ENCODE assay signal across 10 mouse cellular contexts in genomic region chr11:83467120-83467652, GRCm38 (mm10). TPM values are rescaled to one million over a fixed set of nuclear protein-coding genes. Genes with fewer than 3 reads are reported as not detected.
A peak's percentile ranks its signal among the peaks of the same experiment; 100 is the strongest.
DNase-seq lines count a peak whose midpoint lies in the region; ATAC-seq lines count a peak whose summit lies in the region.
"Had no signal": no experiment of that assay in that cellular context is flagged by ENCODE, and none has a peak within 500 bp of the region (broad histone marks: within the 10 kb centered on the region; RNA-seq: fewer than 3 reads in every experiment).

No protein-coding gene starts in this region.

- 0 out of 2 replicates have a peak, but pooled peaks cover 5% of the 10 kb centered on the region for H3K4me1 ChIP-seq in kidney, embryonic 14.5 days (ENCODE audit: control insufficient read depth, insufficient read depth, low read length)
- H3K4me1 ChIP-seq in heart, embryonic 16.5 days (ENCODE audit: control insufficient read depth, insufficient read depth, low read length) = peaks cover 40% of the 10 kb centered on the region
- H3K4me1 ChIP-seq in limb, embryonic 15.5 days = peaks cover 31% of the 10 kb centered on the region

- peaks cover 9% of the 10 kb centered on the region for H3K27me3 ChIP-seq in kidney, embryonic 14.5 days (ENCODE audit: control insufficient read depth, insufficient read depth, low read length)
- peaks cover 13% of the 10 kb centered on the region for H3K27me3 ChIP-seq in heart, embryonic 16.5 days (ENCODE audit: control insufficient read depth, insufficient read depth, low read length)
- peaks cover 30% of the 10 kb centered on the region; the same call in 1 of the 2 replicates for H3K27me3 ChIP-seq in limb, embryonic 15.5 days

- H3K9me3 ChIP-seq in kidney, embryonic 14.5 days (ENCODE audit: control insufficient read depth, low read length) = no peaks in the 10 kb centered on the region
- H3K9me3 ChIP-seq in heart, embryonic 16.5 days (replicated peaks; ENCODE audit: control insufficient read depth, low read length) = peaks cover 4% of the 10 kb centered on the region
- H3K9me3 ChIP-seq in limb, embryonic 15.5 days = no peaks in the 10 kb centered on the region

- ATAC-seq in kidney, embryonic 14.5 days (ENCODE audit: low FRiP score, low TSS enrichment) = no peak
- ATAC-seq in common myeloid progenitor, adult 5-6 weeks (replicated peaks; ENCODE audit: low read depth, poor library complexity, severe bottlenecking) = peak; percentile 36
- ATAC-seq in heart, embryonic 16.5 days (replicated peaks; ENCODE audit: extremely low read depth, insufficient read depth, low FRiP score) = peak; percentile 81
- ATAC-seq in limb, embryonic 15.5 days (ENCODE audit: insufficient number of reproducible peaks, low FRiP score, low TSS enrichment, low read depth) = peak; percentile 64; the same call in 1 of the 2 replicates
- ATAC-seq in frontal cortex, adult (ENCODE audit: low TSS enrichment) = no peak
- ATAC-seq in CD4-positive, CD25-positive, alpha-beta regulatory T cell, adult 4 months = no peak

- peak; percentile 83 for DNase-seq in kidney, adult 11 months
- peak; percentile 91 for DNase-seq in MN1 (ENCODE audit: low spot score)

- H3K4me3 ChIP-seq in kidney, embryonic 14.5 days (ENCODE audit: low read length) = no peak overlapping the region
- no peak overlapping the region for H3K4me3 ChIP-seq in heart, embryonic 16.5 days (ENCODE audit: low read length)
- no peak overlapping the region for H3K4me3 ChIP-seq in limb, embryonic 15.5 days

- no peak overlapping the region; the same call in 1 of the 2 replicates for H3K27ac ChIP-seq in kidney, embryonic 14.5 days (ENCODE audit: low read depth, low read length)
- H3K27ac ChIP-seq in heart, embryonic 16.5 days (ENCODE audit: low read length) = peak overlapping the region; percentile 29
- peak overlapping the region; percentile 43; the same call in 1 of the 2 replicates for H3K27ac ChIP-seq in limb, embryonic 15.5 days

- H3K4me2 ChIP-seq in kidney, embryonic 14.5 days (replicated peaks; ENCODE audit: low read depth, low read length) = no peak overlapping the region
- H3K4me2 ChIP-seq in heart, embryonic 16.5 days (ENCODE audit: low read depth, low read length) = peak overlapping the region; percentile 3; the same call in 1 of the 2 replicates
- no peak overlapping the region for H3K4me2 ChIP-seq in limb, embryonic 15.5 days

- no peak overlapping the region for H3K9ac ChIP-seq in kidney, embryonic 14.5 days (ENCODE audit: low read depth, low read length)
- H3K9ac ChIP-seq in heart, embryonic 16.5 days (ENCODE audit: low read length) = no peak overlapping the region
- no peak overlapping the region for H3K9ac ChIP-seq in limb, embryonic 15.5 days

- WGBS in kidney, embryonic 14.5 days = 63% methylated on average over 11 of the region's 11 CpGs
- 13% methylated on average over 11 of the region's 11 CpGs for WGBS in heart, embryonic 16.5 days
- WGBS in limb, embryonic 15.5 days = 27% methylated on average over 11 of the region's 11 CpGs

- no peaks in the 10 kb centered on the region for H3K36me3 ChIP-seq in kidney, embryonic 14.5 days (ENCODE audit: control insufficient read depth, insufficient read depth, low read length)
- no peaks in the 10 kb centered on the region for H3K36me3 ChIP-seq in heart, embryonic 16.5 days (ENCODE audit: control insufficient read depth, insufficient read depth)
- no peaks in the 10 kb centered on the region for H3K36me3 ChIP-seq in limb, embryonic 15.5 days

RNA-seq across cellular contexts. Expression of gene Mmp28, which starts 4.3 kb away (rescaled TPM):
- 0.55 and 1.1 TPM in 2 replicates for polyA plus RNA-seq in kidney, embryonic 14.5 days (2014; fragmentation: Nextera tagmentation; extraction: Ambion mirVana)
- total RNA-seq in common myeloid progenitor, adult 5-6 weeks (2017) = 0.37 and 0.92 TPM in 2 replicates
- polyA plus RNA-seq in heart, embryonic 16.5 days (2015; fragmentation: Nextera tagmentation; extraction: Ambion mirVana) = 3.5 TPM in 2 replicates
- polyA plus RNA-seq in limb, embryonic 15.5 days (2015; fragmentation: Nextera tagmentation; extraction: Ambion mirVana) = 2.7 and 3.4 TPM in 2 replicates
- not detected for polyA plus RNA-seq in CD4-positive, CD25-positive, alpha-beta regulatory T cell, adult 4 months (2017; shearing (Covaris generic))
- total RNA-seq: MEL had no signal

RNA-seq across cellular contexts. Expression of gene Taf15, which starts 5.7 kb away (rescaled TPM):
- polyA plus RNA-seq in kidney, embryonic 14.5 days (2014; fragmentation: Nextera tagmentation; extraction: Ambion mirVana) = 20.3 and 28.1 TPM in 2 replicates
- total RNA-seq in common myeloid progenitor, adult 5-6 weeks (2017) = 41.6 and 73.3 TPM in 2 replicates
- polyA plus RNA-seq in heart, embryonic 16.5 days (2015; fragmentation: Nextera tagmentation; extraction: Ambion mirVana) = 8.3 and 9.5 TPM in 2 replicates
- 10.5 and 12.1 TPM in 2 replicates for polyA plus RNA-seq in limb, embryonic 15.5 days (2015; fragmentation: Nextera tagmentation; extraction: Ambion mirVana)
- polyA plus RNA-seq in CD4-positive, CD25-positive, alpha-beta regulatory T cell, adult 4 months (2017; shearing (Covaris generic)) = 10 to 100 TPM; 20.6 to 22.0 TPM

RNA-seq across cellular contexts. Expression of gene 1700020L24Rik, which starts 29.7 kb away (rescaled TPM):
- 0.44 TPM in 1 of 2 replicates, not detected in the other for polyA plus RNA-seq in kidney, embryonic 14.5 days (2014; fragmentation: Nextera tagmentation; extraction: Ambion mirVana)
- 4.6 and 9.0 TPM in 2 replicates for total RNA-seq in common myeloid progenitor, adult 5-6 weeks (2017)
- 1.4 and 1.5 TPM in 2 replicates for polyA plus RNA-seq in heart, embryonic 16.5 days (2015; fragmentation: Nextera tagmentation; extraction: Ambion mirVana)
- polyA plus RNA-seq in limb, embryonic 15.5 days (2015; fragmentation: Nextera tagmentation; extraction: Ambion mirVana) = 0.35 and 0.64 TPM in 2 replicates
- polyA plus RNA-seq in CD4-positive, CD25-positive, alpha-beta regulatory T cell, adult 4 months (2017; shearing (Covaris generic)) = under 1 TPM in 1 of 2 experiments, not detected in 1; 0.85 TPM
- total RNA-seq: gastrocnemius, postnatal 4 days; MEL had no signal

RNA-seq across cellular contexts. Expression of gene Gas2l2, which starts 37.9 kb away (rescaled TPM):
- polyA plus RNA-seq in kidney, embryonic 14.5 days (2014; fragmentation: Nextera tagmentation; extraction: Ambion mirVana) = not detected in 2 replicates
- not detected in 2 replicates for total RNA-seq in common myeloid progenitor, adult 5-6 weeks (2017)
- polyA plus RNA-seq in heart, embryonic 16.5 days (2015; fragmentation: Nextera tagmentation; extraction: Ambion mirVana) = 0.11 and 0.12 TPM in 2 replicates
- polyA plus RNA-seq in limb, embryonic 15.5 days (2015; fragmentation: Nextera tagmentation; extraction: Ambion mirVana) = 0.05 TPM in 1 of 2 replicates, not detected in the other
- not detected for polyA plus RNA-seq in CD4-positive, CD25-positive, alpha-beta regulatory T cell, adult 4 months (2017; shearing (Covaris generic))
- total RNA-seq: MEL had no signal

RNA-seq across cellular contexts. Expression of gene Heatr9, which starts 54.8 kb away (rescaled TPM):
- polyA plus RNA-seq in kidney, embryonic 14.5 days (2014; fragmentation: Nextera tagmentation; extraction: Ambion mirVana) = not detected in 2 replicates
- total RNA-seq in common myeloid progenitor, adult 5-6 weeks (2017) = not detected in 2 replicates
- 0.07 TPM in 1 of 2 replicates, not detected in the other for polyA plus RNA-seq in heart, embryonic 16.5 days (2015; fragmentation: Nextera tagmentation; extraction: Ambion mirVana)
- not detected in 2 replicates for polyA plus RNA-seq in limb, embryonic 15.5 days (2015; fragmentation: Nextera tagmentation; extraction: Ambion mirVana)
- polyA plus RNA-seq in CD4-positive, CD25-positive, alpha-beta regulatory T cell, adult 4 months (2017; shearing (Covaris generic)) = under 1 TPM; 0.54 to 0.62 TPM
- total RNA-seq: gastrocnemius, postnatal 4 days; MEL had no signal

Comparison
In these comparisons a context has a peak if more than half of its experiments do, and no peak if none do; other contexts are left out.
1. ATAC-seq: peak in common myeloid progenitor, adult 5-6 weeks (single experiment), heart, embryonic 16.5 days (single experiment) and limb, embryonic 15.5 days (single experiment); none in kidney, embryonic 14.5 days (single experiment), frontal cortex, adult (single experiment) and CD4-positive, CD25-positive, alpha-beta regulatory T cell, adult 4 months (single experiment).